Mouse (Mus musculus): Measurements from ENCODE around the gene Eif4e3.

Eif4e3 gene

GRCm38 (mm10) chr6:99625306-99625705, 41.3 kb downstream of the Eif4e3 start:
- no peak for DNase-seq (ENCODE audit: low spot score in 2 of 2)

DNA sequence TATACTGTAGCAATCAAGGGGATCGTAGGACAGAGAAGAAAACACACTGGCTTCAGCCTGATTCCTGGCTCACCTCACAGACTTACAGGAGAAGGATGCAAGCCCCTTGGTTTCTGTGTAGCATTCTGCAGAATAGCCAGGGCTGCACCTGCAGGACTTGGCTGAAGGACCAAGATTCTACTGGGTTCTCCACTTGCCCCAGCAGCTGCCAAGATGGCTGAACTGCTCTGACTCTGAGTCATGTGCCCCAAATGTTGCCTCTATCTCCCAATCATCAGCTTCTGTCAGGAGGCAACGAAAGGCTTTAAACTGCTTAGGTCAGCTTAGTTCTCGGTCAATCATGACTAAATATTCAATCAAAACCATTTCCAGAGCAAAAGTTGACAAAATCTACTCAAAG, 42.0 kb downstream of the Eif4e3 start:
- no peak for DNase-seq (ENCODE audit: low spot score in 2 of 2)

- no peak for DNase-seq (ENCODE audit: low spot score in 2 of 2)
Measured at GRCm38 (mm10) chr6:99623641-99624040, 42.9 kb downstream of the Eif4e3 start.

- DNase-seq (ENCODE audit: low spot score in 2 of 2): no peak
Measured at GRCm38 (mm10) chr6:99621167-99621566, 45.4 kb downstream of the Eif4e3 start.

GRCm38 (mm10) chr6:99620471-99620870, 46.1 kb downstream of the Eif4e3 start:
- no peak for DNase-seq (ENCODE audit: low spot score in 2 of 2)

DNA sequence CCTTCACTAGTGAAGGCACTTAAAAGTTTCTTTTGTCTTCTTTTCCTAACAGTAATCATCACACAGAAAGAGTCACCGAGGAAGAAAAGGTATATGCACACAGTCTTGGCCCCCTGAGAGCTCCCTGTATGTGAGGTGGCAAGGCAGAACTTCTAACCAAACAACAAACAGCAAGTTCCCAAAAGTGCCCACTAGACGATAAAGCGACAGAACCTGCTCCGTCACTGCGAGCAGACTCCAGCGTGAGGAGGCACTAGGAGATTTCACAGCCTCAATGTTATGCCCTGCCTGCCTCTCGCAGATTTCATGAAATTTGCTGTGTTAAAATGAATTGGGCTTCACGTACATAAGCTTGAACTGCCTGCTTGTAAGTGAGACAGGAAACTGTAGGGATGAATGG, 46.6 kb downstream of the Eif4e3 start:
- no peak for DNase-seq (ENCODE audit: low spot score in 2 of 2)

- DNase-seq (ENCODE audit: low spot score in 2 of 2): no peak
Measured at GRCm38 (mm10) chr6:99619466-99619865, 47.1 kb downstream of the Eif4e3 start.

DNA sequence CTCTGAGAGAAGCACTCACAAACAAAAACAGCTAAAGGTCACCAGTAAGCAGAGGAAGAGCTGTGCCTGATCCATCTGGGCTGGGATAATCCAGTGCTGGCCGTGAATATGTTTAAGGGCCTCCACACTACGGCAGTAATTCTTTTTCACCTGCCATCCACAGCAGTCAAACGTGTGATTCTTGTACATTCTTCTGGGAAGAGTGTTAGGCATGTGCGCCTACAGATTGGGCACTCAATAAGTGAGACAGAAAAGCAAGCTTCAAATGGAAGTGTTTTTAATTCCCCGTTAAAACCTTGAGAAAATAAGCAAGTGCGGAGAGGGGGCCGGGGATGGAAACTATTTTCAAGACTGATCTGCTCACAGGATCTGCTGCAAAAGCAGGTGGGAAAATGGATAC, 48.7 kb downstream of the Eif4e3 start:
- no peak for DNase-seq (ENCODE audit: low spot score in 2 of 2)

- no peak for DNase-seq (ENCODE audit: low spot score in 2 of 2)
Measured at GRCm38 (mm10) chr6:99617415-99617814, 49.2 kb downstream of the Eif4e3 start.

- no peak for DNase-seq (ENCODE audit: low spot score in 2 of 2)
Measured at GRCm38 (mm10) chr6:99615272-99615751, 51.3 kb downstream of the Eif4e3 start.

DNA sequence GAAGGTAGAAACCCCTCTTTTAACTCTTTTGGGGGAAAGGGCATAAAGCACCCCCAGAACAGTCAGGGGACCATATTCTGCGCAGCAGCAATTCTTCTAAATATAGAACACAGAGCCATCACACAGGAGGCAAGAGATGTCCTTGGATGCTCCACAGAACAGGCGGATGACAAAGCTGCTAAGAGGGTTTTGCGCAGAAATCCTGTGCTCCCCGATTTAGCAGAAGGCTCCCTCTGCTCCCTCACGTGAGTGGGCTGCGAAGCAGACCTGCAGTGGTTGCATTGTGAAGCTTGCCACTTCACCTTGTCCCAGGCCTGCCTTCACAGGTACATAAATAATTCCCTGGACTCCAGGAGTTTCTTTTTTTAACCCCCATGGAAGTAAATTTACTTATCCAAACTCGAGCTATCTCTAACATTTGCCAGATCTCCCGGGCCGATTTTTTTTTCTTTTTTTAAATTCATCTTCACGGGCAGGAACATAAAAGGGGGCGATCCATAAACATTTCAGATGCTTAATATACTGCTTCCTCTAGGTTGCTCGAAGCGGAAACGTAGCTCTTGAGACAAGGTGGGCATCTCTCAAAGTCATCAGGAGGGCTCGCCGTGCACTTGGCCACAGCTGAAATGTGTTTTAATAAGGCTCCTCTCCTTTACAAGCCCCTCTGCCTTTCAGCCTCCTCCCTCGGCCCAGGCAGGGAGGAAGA, 51.9 kb downstream of the Eif4e3 start:
- DNase-seq (ENCODE audit: low spot score in 2 of 2): no peak

- no peak for DNase-seq (ENCODE audit: low spot score in 2 of 2)
Measured at GRCm38 (mm10) chr6:99611866-99612265, 54.7 kb downstream of the Eif4e3 start.

GRCm38 (mm10) chr6:99610454-99611427, 55.8 kb downstream of the Eif4e3 start:
- DNase-seq (ENCODE audit: low spot score in 2 of 2): no peak

GRCm38 (mm10) chr6:99606079-99606478, 60.5 kb downstream of the Eif4e3 start:
- no peak for DNase-seq (ENCODE audit: low spot score in 2 of 2)

DNA sequence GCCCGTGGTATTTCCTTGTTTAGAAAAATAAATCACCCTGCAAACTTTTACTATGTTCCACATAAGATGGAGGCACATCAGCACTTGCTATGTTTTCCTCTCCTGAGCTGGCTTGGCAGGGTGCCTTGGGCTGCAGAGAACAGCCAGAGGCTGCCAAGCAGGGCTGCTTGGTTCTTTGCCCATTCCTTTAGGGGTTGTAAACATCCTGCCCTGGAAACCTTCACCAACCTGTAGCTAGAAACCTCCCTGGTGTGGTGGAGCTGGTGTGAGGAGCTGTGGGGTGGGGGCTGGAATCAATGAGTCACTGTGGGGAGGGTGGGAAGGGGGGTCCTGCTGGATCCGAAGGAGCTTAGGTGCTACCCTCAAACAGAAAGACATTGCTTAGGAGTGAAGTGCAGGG, 61.8 kb downstream of the Eif4e3 start:
- no peak for DNase-seq (ENCODE audit: low spot score in 2 of 2)

DNA sequence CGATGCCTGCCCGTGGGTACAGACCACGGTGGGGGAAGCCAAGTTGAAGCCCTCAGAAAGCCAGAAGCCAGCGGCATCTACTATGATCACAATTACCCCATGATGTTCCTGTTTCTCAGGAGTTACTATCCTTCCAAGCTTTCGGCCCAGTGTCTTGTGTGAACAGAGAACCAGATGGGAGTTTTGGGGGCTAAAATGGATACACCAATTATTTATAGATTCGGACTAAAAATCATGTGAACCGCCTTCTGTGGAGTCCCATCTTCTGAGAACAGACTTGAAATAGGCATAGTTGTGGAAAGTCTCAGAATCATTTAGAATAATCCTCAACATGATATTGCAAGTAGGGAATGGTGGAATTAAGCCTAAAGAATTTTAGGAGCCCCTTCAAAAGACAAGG, 64.1 kb downstream of the Eif4e3 start:
- DNase-seq (ENCODE audit: low spot score in 2 of 2): no peak

GRCm38 (mm10) chr6:99600886-99601285, 65.7 kb downstream of the Eif4e3 start:
- DNase-seq (ENCODE audit: low spot score in 2 of 2): no peak

DNA sequence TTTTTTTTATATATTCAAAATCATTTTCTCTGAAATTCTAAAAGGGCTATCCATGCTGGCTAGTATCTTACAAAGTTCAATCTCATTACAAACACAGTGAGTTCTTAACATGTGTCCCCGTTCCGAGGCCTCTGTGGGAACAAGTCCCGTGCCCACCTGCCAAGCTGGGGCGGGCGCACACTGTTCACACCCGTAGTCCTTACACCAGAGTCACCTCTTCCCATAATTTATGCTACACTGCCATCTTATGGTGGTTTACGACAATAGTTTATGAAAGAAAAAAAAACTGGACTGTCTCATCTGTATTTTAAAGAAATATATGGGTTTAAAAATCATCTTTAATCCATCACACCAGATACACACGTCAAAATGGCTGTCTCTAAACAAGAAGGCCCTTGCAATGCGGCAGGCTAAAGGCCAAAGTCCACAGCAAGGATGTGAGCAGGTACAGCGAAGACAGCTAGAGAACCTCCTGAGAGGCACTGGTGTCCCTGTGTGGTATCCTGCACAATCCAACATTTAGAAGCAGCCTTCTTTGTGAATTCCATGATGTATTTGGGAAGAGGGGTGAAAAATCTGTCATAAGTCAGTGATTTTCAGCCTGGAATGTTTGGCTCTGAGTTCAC, 66.3 kb downstream of the Eif4e3 start:
- peak in 1 of 2 experiments; percentile 23 for DNase-seq (ENCODE audit: low spot score in 2 of 2)

DNA sequence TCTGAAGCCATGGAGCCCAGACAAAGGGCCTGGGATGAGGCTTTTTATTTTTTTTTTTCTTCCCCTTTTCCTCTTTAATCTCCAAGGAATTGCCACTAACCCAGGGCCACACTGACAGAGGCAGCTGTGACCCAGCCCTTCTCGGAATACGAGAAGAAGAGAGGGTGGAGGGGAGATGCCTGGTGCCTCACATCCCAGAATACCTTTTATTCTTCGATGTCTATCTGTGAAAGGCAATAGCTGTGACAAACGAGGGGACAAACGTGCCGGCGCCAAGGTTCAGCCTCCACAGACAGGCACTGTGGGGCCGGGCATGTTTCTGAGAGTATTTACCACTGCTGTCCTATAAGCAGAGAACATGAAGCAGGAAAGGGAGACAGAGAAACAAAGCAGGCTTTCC, 66.9 kb downstream of the Eif4e3 start:
- no peak for DNase-seq (ENCODE audit: low spot score in 2 of 2)

- no peak for DNase-seq (ENCODE audit: low spot score in 2 of 2)
Measured at GRCm38 (mm10) chr6:99599229-99599628, 67.3 kb downstream of the Eif4e3 start.

- DNase-seq (ENCODE audit: low spot score in 2 of 2): no peak
Measured at GRCm38 (mm10) chr6:99577040-99577439, 89.5 kb downstream of the Eif4e3 start.

DNA sequence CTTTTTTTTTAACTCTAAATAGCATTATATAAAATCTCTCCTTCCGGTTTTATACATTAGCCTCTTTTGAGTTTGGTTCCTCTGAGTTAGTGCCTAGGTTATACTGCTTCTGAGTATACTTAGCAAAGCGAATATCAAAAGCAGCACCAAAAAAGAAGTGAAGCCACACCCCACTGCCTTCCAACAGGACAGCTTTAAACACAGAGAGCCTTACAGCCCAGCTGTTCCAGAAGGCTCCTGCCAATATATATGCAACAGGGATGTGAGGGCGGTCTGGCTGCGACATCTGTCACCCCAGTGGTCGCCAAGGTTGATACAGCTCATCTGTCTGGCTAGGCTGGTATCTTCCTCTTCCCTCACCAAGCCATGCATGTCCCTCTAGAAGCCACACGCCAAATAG, 90.9 kb downstream of the Eif4e3 start:
- no peak for DNase-seq (ENCODE audit: low spot score in 2 of 2)

Data from natural killer cell, adult 2 months (primary cell).